Mouse (Mus musculus): ENCODE results near the gene Myrip. TPM values are rescaled to one million over a fixed set of nuclear protein-coding genes. Genes with fewer than 3 reads are reported as not detected.

The Myrip gene
- total RNA-seq, 1 experiment, result 0.40 TPM

DNA sequence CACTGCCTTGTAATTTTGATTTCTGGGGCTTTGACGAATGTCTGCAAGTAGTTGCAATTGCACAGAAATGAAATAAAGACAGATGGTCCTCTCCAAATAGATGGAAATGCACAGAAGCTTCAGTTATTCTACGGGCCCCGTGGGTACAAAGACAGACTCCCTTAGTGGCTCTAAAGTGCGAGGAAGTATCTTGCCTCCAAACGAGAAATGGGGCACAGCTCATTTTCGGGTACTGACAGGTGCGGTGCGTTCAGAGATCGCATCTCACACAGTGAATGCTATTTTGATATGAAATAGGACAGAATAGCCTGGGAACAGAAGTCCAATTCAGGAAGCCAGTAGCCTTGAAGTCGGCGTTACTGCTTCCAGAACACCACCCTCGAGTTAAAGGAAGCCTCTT lies 20.2 kb upstream of the Myrip start:
- Histone ChIP-seq H3K36me3 (ENCODE audit: control insufficient read depth, insufficient read depth, low read length, poor library complexity, severe bottlenecking) (no peaks in the 10 kb centered on the region), H3K27ac (ENCODE audit: insufficient read depth, low read depth, low read length, poor library complexity, severe bottlenecking) (no peak overlapping the region), H3K4me1 (ENCODE audit: control insufficient read depth in 2 of 2, insufficient read depth in 2 of 2, low read length in 2 of 2, poor library complexity in 1 of 2) (no peaks in the 10 kb centered on the region), H3K4me3 (ENCODE audit: insufficient read depth in 1 of 2, low read depth in 1 of 2, low read length in 2 of 2, poor library complexity in 1 of 2, severe bottlenecking in 1 of 2) (no peak overlapping the region), H3K9ac (ENCODE audit: insufficient read depth, low read depth, low read length, poor library complexity, severe bottlenecking) (no peak overlapping the region), H3K9me3 (ENCODE audit: control insufficient read depth, insufficient read depth, low read depth, low read length) (no peaks in the 10 kb centered on the region)
- TF ChIP-seq ZNF384 (IDR thresholded peaks at IDR 0.05; ENCODE audit: low read depth, low read length) (no peak), ZC3H11A (IDR thresholded peaks at IDR 0.05; ENCODE audit: borderline replicate concordance, low read depth, low read length) (no peak)
- DNase-seq (ENCODE audit: low read depth, low spot score), result no peak
- in situ Hi-C loops (cut with MboI; ENCODE audit: low sequenced_read_pairs in 2 of 2, unreplicated experiment in 2 of 2), result no loop called here

DNA sequence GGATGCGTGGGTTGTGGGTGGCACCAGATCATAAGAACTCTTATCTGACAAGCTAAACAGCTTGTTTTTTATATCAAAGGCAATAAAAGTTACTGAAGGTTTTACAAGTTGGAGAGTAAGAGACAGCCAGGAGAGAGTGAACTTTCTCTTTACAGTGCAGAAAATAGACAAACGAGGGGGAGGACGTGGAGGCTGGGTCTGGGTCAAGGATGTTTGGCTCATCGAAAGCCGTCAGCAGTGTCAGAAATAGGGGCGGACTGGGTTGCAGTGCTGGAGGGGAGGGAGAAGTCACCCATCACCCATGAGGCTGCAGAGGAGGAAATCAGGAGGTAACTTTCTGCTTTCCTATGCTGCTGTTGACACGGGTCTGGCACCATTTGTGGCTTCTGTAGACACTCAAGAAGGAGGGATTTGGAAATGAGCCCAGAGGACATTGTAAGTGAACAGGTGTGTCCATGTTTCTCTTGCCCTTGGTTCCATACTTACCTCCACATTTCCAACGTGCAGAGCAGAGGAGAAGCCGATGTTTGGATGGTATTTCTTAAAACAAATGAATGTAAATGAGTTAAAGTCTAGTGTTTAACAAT lies 18.8 kb upstream of the Myrip start:
- Histone ChIP-seq H3K27ac (ENCODE audit: insufficient read depth, low read depth, low read length, poor library complexity, severe bottlenecking) (no peak overlapping the region), H3K36me3 (ENCODE audit: control insufficient read depth, insufficient read depth, low read length, poor library complexity, severe bottlenecking) (no peaks in the 10 kb centered on the region), H3K9ac (ENCODE audit: insufficient read depth, low read depth, low read length, poor library complexity, severe bottlenecking) (no peak overlapping the region), H3K9me3 (ENCODE audit: control insufficient read depth, insufficient read depth, low read depth, low read length) (no peaks in the 10 kb centered on the region), H3K4me3 (ENCODE audit: insufficient read depth in 1 of 2, low read depth in 1 of 2, low read length in 2 of 2, poor library complexity in 1 of 2, severe bottlenecking in 1 of 2) (no peak overlapping the region), H3K4me1 (ENCODE audit: control insufficient read depth in 2 of 2, insufficient read depth in 2 of 2, low read length in 2 of 2, poor library complexity in 1 of 2) (no peaks in the 10 kb centered on the region)
- DNase-seq (ENCODE audit: low read depth, low spot score), result no peak
- in situ Hi-C loops (cut with MboI; ENCODE audit: low sequenced_read_pairs in 2 of 2, unreplicated experiment in 2 of 2), result no loop called here
- TF ChIP-seq ZC3H11A (IDR thresholded peaks at IDR 0.05; ENCODE audit: borderline replicate concordance, low read depth, low read length) (no peak), MAFK (IDR thresholded peaks at IDR 0.05; ENCODE audit: insufficient read depth, low read depth, low read length) (no peak), HCFC1 (IDR thresholded peaks at IDR 0.05; ENCODE audit: borderline replicate concordance, insufficient read depth, low read length) (no peak), ZNF384 (IDR thresholded peaks at IDR 0.05; ENCODE audit: low read depth, low read length) (no peak), CHD2 (IDR thresholded peaks at IDR 0.05; ENCODE audit: low read depth, low read length) (no peak)

DNA sequence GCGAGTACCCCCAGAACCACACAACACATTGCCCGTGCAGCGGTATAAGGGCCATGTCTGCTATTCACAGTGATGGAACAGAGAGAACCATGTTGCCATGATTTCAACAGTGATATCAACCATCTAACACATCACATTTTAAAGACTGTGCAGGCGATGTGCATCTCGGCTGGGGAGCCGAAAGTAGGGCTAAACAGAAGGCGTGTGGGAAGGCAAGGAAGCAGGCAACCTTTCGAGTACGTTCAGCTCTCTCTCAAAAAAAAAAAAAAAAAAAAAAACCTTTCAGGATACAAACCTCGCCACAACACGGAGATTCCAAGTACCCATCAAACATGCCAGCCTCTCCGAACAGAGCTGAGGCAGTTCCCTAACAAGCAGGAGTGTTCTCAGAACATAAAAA lies 17.8 kb upstream of the Myrip start:
- no peak for DNase-seq (ENCODE audit: low read depth, low spot score)
- Histone ChIP-seq H3K9me3 (ENCODE audit: control insufficient read depth, insufficient read depth, low read depth, low read length) (no peaks in the 10 kb centered on the region), H3K4me1 (ENCODE audit: control insufficient read depth in 2 of 2, insufficient read depth in 2 of 2, low read length in 2 of 2, poor library complexity in 1 of 2) (no peaks in the 10 kb centered on the region), H3K9ac (ENCODE audit: insufficient read depth, low read depth, low read length, poor library complexity, severe bottlenecking) (no peak overlapping the region), H3K4me3 (ENCODE audit: insufficient read depth in 1 of 2, low read depth in 1 of 2, low read length in 2 of 2, poor library complexity in 1 of 2, severe bottlenecking in 1 of 2) (no peak overlapping the region), H3K36me3 (ENCODE audit: control insufficient read depth, insufficient read depth, low read length, poor library complexity, severe bottlenecking) (no peaks in the 10 kb centered on the region), H3K27ac (ENCODE audit: insufficient read depth, low read depth, low read length, poor library complexity, severe bottlenecking) (no peak overlapping the region)
- in situ Hi-C loops (cut with MboI; ENCODE audit: low sequenced_read_pairs in 2 of 2, unreplicated experiment in 2 of 2), result no loop called here
- no peak for TF ChIP-seq ZNF384 (IDR thresholded peaks at IDR 0.05; ENCODE audit: low read depth, low read length)

DNA sequence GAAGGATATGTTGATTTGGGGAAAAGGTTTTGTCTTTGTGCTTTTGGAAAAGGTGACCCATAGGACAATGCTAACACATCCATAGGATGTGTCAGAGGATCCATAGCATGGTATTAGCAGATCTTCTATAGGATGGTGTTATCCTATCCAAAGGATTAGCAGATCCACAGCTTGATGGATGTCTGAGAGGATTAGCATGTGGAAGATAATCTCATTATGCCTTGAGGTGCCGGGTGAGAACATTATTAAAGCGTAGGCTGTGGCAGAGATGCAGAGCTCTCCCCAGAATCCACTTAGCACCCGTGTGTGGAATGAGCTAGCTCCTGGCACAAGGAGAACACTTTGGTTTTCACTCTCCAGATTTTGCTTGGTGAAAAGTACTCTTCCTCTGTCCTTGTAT lies 13.3 kb upstream of the Myrip start:
- no peaks in the 10 kb centered on the region for H3K36me3 ChIP-seq (ENCODE audit: control insufficient read depth, insufficient read depth, low read length, poor library complexity, severe bottlenecking)
- H3K4me1 ChIP-seq (ENCODE audit: control insufficient read depth in 2 of 2, insufficient read depth in 2 of 2, low read length in 2 of 2, poor library complexity in 1 of 2), result no peaks in the 10 kb centered on the region
- TF ChIP-seq ZC3H11A (IDR thresholded peaks at IDR 0.05; ENCODE audit: borderline replicate concordance, low read depth, low read length) (no peak), HCFC1 (IDR thresholded peaks at IDR 0.05; ENCODE audit: borderline replicate concordance, insufficient read depth, low read length) (no peak), CHD2 (IDR thresholded peaks at IDR 0.05; ENCODE audit: low read depth, low read length) (no peak), MAFK (IDR thresholded peaks at IDR 0.05; ENCODE audit: insufficient read depth, low read depth, low read length) (no peak), ZNF384 (IDR thresholded peaks at IDR 0.05; ENCODE audit: low read depth, low read length) (no peak)
- in situ Hi-C loops (cut with MboI; ENCODE audit: low sequenced_read_pairs in 2 of 2, unreplicated experiment in 2 of 2), result no loop called here
- H3K27ac ChIP-seq (ENCODE audit: insufficient read depth, low read depth, low read length, poor library complexity, severe bottlenecking), result no peak overlapping the region
- H3K4me3 ChIP-seq (ENCODE audit: insufficient read depth in 1 of 2, low read depth in 1 of 2, low read length in 2 of 2, poor library complexity in 1 of 2, severe bottlenecking in 1 of 2), result no peak overlapping the region
- no peak for DNase-seq (ENCODE audit: low read depth, low spot score)
- H3K9ac ChIP-seq (ENCODE audit: insufficient read depth, low read depth, low read length, poor library complexity, severe bottlenecking), result no peak overlapping the region
- H3K9me3 ChIP-seq (ENCODE audit: control insufficient read depth, insufficient read depth, low read depth, low read length), result no peaks in the 10 kb centered on the region

DNA sequence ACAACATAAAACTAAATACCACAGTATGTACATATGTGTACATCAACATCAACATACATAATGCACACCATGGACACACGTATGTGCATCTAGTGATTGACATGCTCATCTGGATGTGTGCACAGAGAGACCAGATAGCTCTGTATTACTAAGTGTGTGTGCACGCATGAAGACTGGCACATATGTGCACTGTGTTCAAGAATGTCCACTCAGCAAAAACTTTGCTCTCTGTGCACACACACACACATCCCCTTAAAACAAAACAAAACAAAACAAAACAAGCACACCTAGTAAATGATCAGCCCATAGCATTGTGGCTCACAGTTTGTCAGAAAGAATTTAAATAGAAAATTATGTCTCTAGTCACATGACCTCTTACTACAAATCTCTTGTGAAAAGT lies 10.9 kb upstream of the Myrip start:
- TF ChIP-seq MAFK (IDR thresholded peaks at IDR 0.05; ENCODE audit: insufficient read depth, low read depth, low read length), result peak; percentile 65; the same call in 1 of the 2 replicates
- TF ChIP-seq ZC3H11A (IDR thresholded peaks at IDR 0.05; ENCODE audit: borderline replicate concordance, low read depth, low read length), result no peak
- TF ChIP-seq CHD2 (IDR thresholded peaks at IDR 0.05; ENCODE audit: low read depth, low read length), result no peak
- TF ChIP-seq ZNF384 (IDR thresholded peaks at IDR 0.05; ENCODE audit: low read depth, low read length), result no peak
- Histone ChIP-seq H3K36me3 (ENCODE audit: control insufficient read depth, insufficient read depth, low read length, poor library complexity, severe bottlenecking) (no peaks in the 10 kb centered on the region), H3K4me1 (ENCODE audit: control insufficient read depth in 2 of 2, insufficient read depth in 2 of 2, low read length in 2 of 2, poor library complexity in 1 of 2) (no peaks in the 10 kb centered on the region), H3K4me3 (ENCODE audit: insufficient read depth in 1 of 2, low read depth in 1 of 2, low read length in 2 of 2, poor library complexity in 1 of 2, severe bottlenecking in 1 of 2) (no peak overlapping the region), H3K9ac (ENCODE audit: insufficient read depth, low read depth, low read length, poor library complexity, severe bottlenecking) (no peak overlapping the region), H3K27ac (ENCODE audit: insufficient read depth, low read depth, low read length, poor library complexity, severe bottlenecking) (no peak overlapping the region), H3K9me3 (ENCODE audit: control insufficient read depth, insufficient read depth, low read depth, low read length) (no peaks in the 10 kb centered on the region)
- in situ Hi-C loops (cut with MboI; ENCODE audit: low sequenced_read_pairs in 2 of 2, unreplicated experiment in 2 of 2), result no loop called here
- no peak for DNase-seq (ENCODE audit: low read depth, low spot score)

Data from ES-E14 (cell line).